Mouse (Mus musculus) retina, adult 2 months (tissue): ENCODE data around the gene Hmgn2.
A peak's percentile ranks its signal among the peaks of the same experiment; 100 is the strongest.

ENCODE experiments used
- DNase-seq: peaks from one replicate; pipeline ENCODE4 v3.0.0-alpha.2; 2012; ENCODE audit warnings: low read depth, low spot score

The Hmgn2 gene

GRCm38 (mm10) chr4:133978021-133978711, 9.7 kb upstream of the Hmgn2 start:
- DNase-seq = no peak

- no peak for DNase-seq
These were observed 3.3 kb upstream of the Hmgn2 start for GRCm38 (mm10) chr4:133971741-133972140.

- DNase-seq = no peak
These were observed 2.4 kb upstream of the Hmgn2 start for GRCm38 (mm10) chr4:133970876-133971275.

GRCm38 (mm10) chr4:133970196-133970595, 1.7 kb upstream of the Hmgn2 start:
- peak; percentile 60 for DNase-seq

- DNase-seq = no peak
These were observed 792 bp upstream of the Hmgn2 start for GRCm38 (mm10) chr4:133969114-133969770.

GRCm38 (mm10) chr4:133967866-133968149, 642 bp downstream of the Hmgn2 start:
- DNase-seq = peak; percentile 90

GRCm38 (mm10) chr4:133967138-133967865, 1.1 kb downstream of the Hmgn2 start:
- peak; percentile 95 for DNase-seq

- DNase-seq = no peak
These were observed 2.0 kb downstream of the Hmgn2 start for GRCm38 (mm10) chr4:133966271-133966940.

- no peak for DNase-seq
These were observed 5.9 kb downstream of the Hmgn2 start for GRCm38 (mm10) chr4:133962566-133962965.

GRCm38 (mm10) chr4:133958884-133959283, 9.6 kb downstream of the Hmgn2 start:
- no peak for DNase-seq

GRCm38 (mm10) chr4:133956358-133956757, 12.1 kb downstream of the Hmgn2 start:
- DNase-seq = no peak

- DNase-seq = no peak
These were observed 21.7 kb downstream of the Hmgn2 start for GRCm38 (mm10) chr4:133946736-133947135.

- DNase-seq = no peak
These were observed 24.7 kb downstream of the Hmgn2 start for GRCm38 (mm10) chr4:133943791-133944190.

GRCm38 (mm10) chr4:133942679-133943078, 25.8 kb downstream of the Hmgn2 start:
- no peak for DNase-seq

- DNase-seq = no peak
These were observed 26.9 kb downstream of the Hmgn2 start for GRCm38 (mm10) chr4:133941576-133941975.

- no peak for DNase-seq
These were observed 27.8 kb downstream of the Hmgn2 start for GRCm38 (mm10) chr4:133940386-133941260.

- no peak for DNase-seq
These were observed 30.4 kb downstream of the Hmgn2 start for GRCm38 (mm10) chr4:133938077-133938476.

- no peak for DNase-seq
These were observed 36.7 kb downstream of the Hmgn2 start for GRCm38 (mm10) chr4:133931785-133932184.

GRCm38 (mm10) chr4:133931349-133931748, 37.1 kb downstream of the Hmgn2 start:
- DNase-seq = no peak

GRCm38 (mm10) chr4:133929278-133929670, 39.2 kb downstream of the Hmgn2 start:
- no peak for DNase-seq

- DNase-seq = no peak
These were observed 39.7 kb downstream of the Hmgn2 start for GRCm38 (mm10) chr4:133928576-133929277.
